Mouse (Mus musculus) mouse embryonic stem cell (cell line): Measurements from ENCODE around the gene 1700001L19Rik.

Source experiments
- in situ Hi-C, 2 experiments: fragments of 300-500 bp; cut with MboI; formaldehyde crosslinking; loops; 1 replicate in 1 of 2; 3 replicates in 1 of 2; pipeline ENCODE4 v1.14.3; 2019 to 2020; ENCODE audit warnings: low sequenced_read_pairs in 2 of 2, low pct_unique_long_range_greater_than_20kb in 1 of 2, mixed read lengths in 1 of 2; ENCODE audit not compliant: unreplicated experiment in 1 of 2

Gene 1700001L19Rik

GRCm38 (mm10) chr13:68598953-68599352 is 1.7 kb downstream of the 1700001L19Rik start:
- in situ Hi-C loops = loop anchor here in 1 of 2 experiments (25.0 kb wide), 1 partner anchor 1038 kb away; no protein-coding TSS in a partner anchor

GRCm38 (mm10) chr13:68601184-68601583 is 4.0 kb downstream of the 1700001L19Rik start:
- in situ Hi-C loops = loop anchor here in 1 of 2 experiments (10.0 kb wide), 2 partner anchors 404 to 864 kb away; no protein-coding TSS in a partner anchor

- in situ Hi-C loops = loop anchor here in 1 of 2 experiments (10.0 kb wide), 2 partner anchors 402 to 862 kb away; no protein-coding TSS in a partner anchor
Measured at GRCm38 (mm10) chr13:68603085-68603484, 5.9 kb downstream of the 1700001L19Rik start.

DNA sequence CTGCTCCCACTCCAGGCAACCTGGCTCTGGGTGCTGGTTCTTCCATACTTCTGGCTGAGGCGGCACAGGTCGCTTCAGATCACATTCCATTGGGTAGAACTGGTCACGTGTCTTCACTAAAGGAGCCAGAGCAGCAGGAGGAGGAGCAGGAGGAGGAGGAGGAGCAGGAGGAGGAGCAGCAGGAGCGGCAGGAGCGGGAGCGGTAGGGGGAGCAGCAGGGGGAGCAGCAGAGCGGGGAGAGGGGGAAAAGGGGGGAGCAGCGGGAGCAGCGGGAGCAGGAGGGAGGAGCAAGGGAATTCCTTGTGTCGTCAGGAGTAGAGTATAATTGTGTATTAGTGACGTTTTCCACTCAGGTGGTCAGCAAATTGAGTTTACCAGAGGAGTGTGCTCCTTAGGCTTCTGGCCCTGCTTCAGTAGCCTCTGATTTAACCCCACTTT is 8.5 kb downstream of the 1700001L19Rik start:
- in situ Hi-C loops = loop anchor here in 1 of 2 experiments (10.0 kb wide), 2 partner anchors 399 to 859 kb away; no protein-coding TSS in a partner anchor

DNA sequence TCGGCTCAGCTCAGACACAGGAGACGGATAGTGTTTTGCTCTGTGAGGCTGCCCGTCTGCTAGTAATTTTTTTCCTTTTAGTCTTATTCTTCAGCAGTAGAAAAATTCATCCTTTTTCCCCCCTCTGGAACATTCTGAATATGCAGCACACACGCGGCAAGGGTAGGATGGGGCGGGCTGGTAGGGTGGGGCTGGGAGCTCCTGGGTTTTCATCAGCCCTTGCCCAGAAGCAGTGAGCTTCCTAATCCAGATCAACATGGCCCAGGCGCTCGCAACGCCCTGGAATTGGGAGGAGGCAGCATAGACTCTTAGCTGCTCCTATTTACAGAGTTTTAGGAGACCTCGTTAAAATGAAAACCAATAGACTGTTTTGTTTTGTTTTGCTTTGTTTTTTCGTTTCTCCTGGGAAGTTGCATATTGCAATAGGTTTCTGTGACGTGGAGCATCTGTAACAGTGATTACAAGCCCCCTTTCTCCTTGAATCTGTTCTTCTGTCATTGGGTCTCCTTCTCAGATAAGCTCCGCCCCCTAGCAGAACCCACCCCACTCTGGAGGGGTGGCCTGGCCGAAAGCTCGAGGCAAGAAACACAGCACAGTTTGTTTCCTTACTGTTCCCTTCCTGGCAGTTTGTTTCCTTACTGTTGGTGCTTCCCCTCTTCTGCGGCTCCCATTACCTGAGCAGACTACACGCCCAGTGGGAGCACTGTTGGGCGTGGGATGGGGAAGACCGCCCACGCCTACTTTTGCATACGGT is 10.6 kb downstream of the 1700001L19Rik start:
- in situ Hi-C loops = loop anchor here in 1 of 2 experiments (10.0 kb wide), 2 partner anchors 397 to 857 kb away; no protein-coding TSS in a partner anchor

DNA sequence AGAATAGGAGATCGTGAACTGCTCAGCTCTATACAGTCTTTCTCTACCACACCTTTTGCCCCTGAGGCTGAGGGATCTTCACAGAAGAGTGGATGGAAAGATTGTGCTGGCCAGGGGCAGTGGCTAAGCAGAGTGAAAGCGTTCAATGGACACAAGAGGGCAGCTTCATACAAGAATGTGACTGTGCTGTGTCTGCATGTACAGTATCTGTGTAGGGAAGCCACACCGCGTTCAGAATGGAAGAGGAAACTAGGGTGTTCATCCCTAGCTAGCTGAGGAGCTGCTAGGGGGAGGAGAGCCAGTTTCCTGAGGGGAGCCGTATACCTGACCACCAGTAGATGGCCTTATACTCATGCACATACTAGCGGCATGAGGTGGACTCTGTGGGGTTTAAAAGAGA is 25.6 kb downstream of the 1700001L19Rik start:
- in situ Hi-C loops = no loop called here

DNA sequence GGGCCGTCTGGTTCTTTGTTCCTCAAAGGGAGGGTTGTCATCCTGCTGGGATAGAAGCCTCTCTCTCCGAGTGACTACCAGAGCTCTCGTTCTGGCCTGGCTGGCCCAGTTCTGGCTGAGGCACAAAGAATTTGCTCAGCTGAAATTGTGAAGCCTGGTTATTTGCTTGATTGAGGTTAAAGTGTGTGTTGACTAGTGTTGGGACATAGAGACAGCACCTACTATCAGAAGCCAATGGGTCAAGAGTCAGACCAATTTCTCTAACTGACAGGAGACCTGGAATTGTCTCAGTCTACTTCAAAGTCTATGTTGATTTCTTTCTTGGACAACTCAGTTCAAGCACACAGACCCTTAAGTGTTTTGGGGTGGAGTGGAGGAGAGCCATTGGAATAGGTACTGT is 29.8 kb downstream of the 1700001L19Rik start:
- in situ Hi-C loops = no loop called here

- in situ Hi-C loops = no loop called here
Measured at GRCm38 (mm10) chr13:68642786-68643185, 45.6 kb downstream of the 1700001L19Rik start.
